In the genomic region with DNA sequence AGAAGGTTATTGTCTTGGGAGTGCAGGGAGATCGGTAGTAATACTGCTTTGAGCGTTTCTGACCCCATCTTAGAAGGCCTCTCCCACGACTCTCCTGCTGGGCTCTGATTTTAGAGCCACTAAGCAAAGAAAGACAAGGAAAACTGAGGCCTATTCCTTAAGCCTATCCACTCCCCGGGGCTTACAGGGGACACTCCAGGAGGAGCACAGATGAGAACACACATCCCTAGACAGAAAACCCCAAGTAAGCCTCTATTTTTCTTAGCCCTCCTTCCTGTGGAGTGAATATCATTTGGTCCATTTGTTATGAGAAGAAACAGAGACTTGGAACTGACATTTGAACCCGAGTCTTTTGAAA, we compare ENCODE assay signal across 8 mouse cellular contexts.
DNase-seq lines count a peak whose midpoint lies in the region; ATAC-seq lines count a peak whose summit lies in the region.

No protein-coding gene starts in this region.

- H3K27ac ChIP-seq in kidney, embryonic 15.5 days = peak overlapping the region; percentile 88
- H3K27ac ChIP-seq in embryonic facial prominence, embryonic 10.5 days (replicated peaks) = peak overlapping the region; percentile 92
- H3K27ac ChIP-seq in hindbrain, embryonic 14.5 days = peak overlapping the region; percentile 92
- peak overlapping the region; percentile 90 for H3K27ac ChIP-seq in midbrain, embryonic 12.5 days (replicated peaks)

- peaks cover 27% of the 10 kb centered on the region for H3K4me1 ChIP-seq in kidney, embryonic 15.5 days
- peaks cover 28% of the 10 kb centered on the region for H3K4me1 ChIP-seq in embryonic facial prominence, embryonic 10.5 days
- H3K4me1 ChIP-seq in hindbrain, embryonic 14.5 days (replicated peaks; ENCODE audit: control insufficient read depth, insufficient read depth, low read length) = peaks cover 13% of the 10 kb centered on the region
- peaks cover 20% of the 10 kb centered on the region for H3K4me1 ChIP-seq in midbrain, embryonic 12.5 days

- no peaks in the 10 kb centered on the region for H3K36me3 ChIP-seq in kidney, embryonic 15.5 days
- no peaks in the 10 kb centered on the region for H3K36me3 ChIP-seq in embryonic facial prominence, embryonic 10.5 days (replicated peaks)
- H3K36me3 ChIP-seq in hindbrain, embryonic 14.5 days (replicated peaks; ENCODE audit: control insufficient read depth, insufficient read depth) = no peaks in the 10 kb centered on the region
- no peaks in the 10 kb centered on the region for H3K36me3 ChIP-seq in midbrain, embryonic 12.5 days

- peak overlapping the region; percentile 47 for H3K4me3 ChIP-seq in kidney, embryonic 15.5 days (replicated peaks)
- peak overlapping the region; percentile 50 for H3K4me3 ChIP-seq in embryonic facial prominence, embryonic 10.5 days
- H3K4me3 ChIP-seq in hindbrain, embryonic 14.5 days (replicated peaks; ENCODE audit: low read length) = peak overlapping the region; percentile 29
- peak overlapping the region; percentile 30 for H3K4me3 ChIP-seq in midbrain, embryonic 12.5 days

- DNase-seq in kidney, adult 8-10 months = no peak
- DNase-seq in embryonic facial prominence, embryonic 10.5 days (ENCODE audit: low spot score) = no peak
- DNase-seq in hindbrain, embryonic 14.5 days (ENCODE audit: low spot score) = peak; percentile 33

- peak overlapping the region; percentile 63 for H3K9ac ChIP-seq in kidney, embryonic 15.5 days
- peak overlapping the region; percentile 59 for H3K9ac ChIP-seq in hindbrain, embryonic 14.5 days
- H3K9ac ChIP-seq in midbrain, embryonic 12.5 days (replicated peaks) = peak overlapping the region; percentile 46

- 10% methylated on average over 5 of the region's 5 CpGs for WGBS in kidney, embryonic 15.5 days
- WGBS in embryonic facial prominence, embryonic 10.5 days = 6% methylated on average over 5 of the region's 5 CpGs
- WGBS in hindbrain, embryonic 14.5 days = 4% methylated on average over 5 of the region's 5 CpGs
- WGBS in midbrain, embryonic 12.5 days = 4% methylated on average over 5 of the region's 5 CpGs

- H3K9me3 ChIP-seq in kidney, embryonic 15.5 days (replicated peaks) = no peaks in the 10 kb centered on the region
- H3K9me3 ChIP-seq in embryonic facial prominence, embryonic 10.5 days = no peaks in the 10 kb centered on the region
- no peaks in the 10 kb centered on the region for H3K9me3 ChIP-seq in hindbrain, embryonic 14.5 days (ENCODE audit: control insufficient read depth, low read length)
- H3K9me3 ChIP-seq in midbrain, embryonic 12.5 days = no peaks in the 10 kb centered on the region

- ATAC-seq in kidney, embryonic 15.5 days (replicated peaks; ENCODE audit: low FRiP score) = no peak
- ATAC-seq in hindbrain, embryonic 14.5 days (ENCODE audit: low FRiP score) = no peak
- peak; percentile 72; the same call in 1 of the 2 replicates for ATAC-seq in midbrain, embryonic 12.5 days (ENCODE audit: low FRiP score, low read depth)
- no peak for ATAC-seq in erythroblast, adult 5-6 weeks (replicated peaks; ENCODE audit: low FRiP score, poor library complexity, severe bottlenecking)
- no peak for ATAC-seq in erythroid progenitor cell, adult 5-6 weeks (replicated peaks; ENCODE audit: low FRiP score, poor library complexity, severe bottlenecking)
- ATAC-seq in granulocyte monocyte progenitor cell, adult 5-6 weeks (replicated peaks; ENCODE audit: poor library complexity, severe bottlenecking) = no peak

- H3K27me3 ChIP-seq in kidney, embryonic 15.5 days = 0 out of 2 replicates have a peak, but pooled peaks cover 5% of the 10 kb centered on the region
- no peaks in the 10 kb centered on the region for H3K27me3 ChIP-seq in embryonic facial prominence, embryonic 10.5 days (replicated peaks; ENCODE audit: low read depth, poor library complexity, severe bottlenecking)
- H3K27me3 ChIP-seq in hindbrain, embryonic 14.5 days (ENCODE audit: control insufficient read depth, insufficient read depth, low read length) = no peaks in the 10 kb centered on the region
- no peaks in the 10 kb centered on the region for H3K27me3 ChIP-seq in midbrain, embryonic 12.5 days

- peak overlapping the region; percentile 73 for H3K4me2 ChIP-seq in kidney, embryonic 15.5 days
- peak overlapping the region; percentile 52 for H3K4me2 ChIP-seq in hindbrain, embryonic 14.5 days (replicated peaks)
- H3K4me2 ChIP-seq in midbrain, embryonic 12.5 days (replicated peaks) = peak overlapping the region; percentile 53
